Mouse (Mus musculus) C2C12 (cell line): ENCODE results near the gene Afdn.

Source experiments
- CTCF ChIP-seq: IDR thresholded peaks from one replicate; pipeline ENCODE4 v1.5.1; 2011; ENCODE audit not compliant: control insufficient read depth, insufficient read depth, insufficient read length
- USF1 ChIP-seq: IDR thresholded peaks from one replicate; pipeline ENCODE4 v1.6.1; 2011; ENCODE audit warnings: low read depth, mild to moderate bottlenecking, control low read depth, moderate library complexity

- TF ChIP-seq CTCF (no peak), USF1 (no peak)
Measured at GRCm38 (mm10) chr17:13753918-13754317, 6.4 kb upstream of the Afdn start.
